Mouse (Mus musculus): ENCODE measurements at regions not wholly inside any gene's neighbourhood (a gene's known extent, or its start where the extent isn't known, plus 50 kb on each side); places are given as distances from the start of the nearest gene placed in this dataset.

DNA sequence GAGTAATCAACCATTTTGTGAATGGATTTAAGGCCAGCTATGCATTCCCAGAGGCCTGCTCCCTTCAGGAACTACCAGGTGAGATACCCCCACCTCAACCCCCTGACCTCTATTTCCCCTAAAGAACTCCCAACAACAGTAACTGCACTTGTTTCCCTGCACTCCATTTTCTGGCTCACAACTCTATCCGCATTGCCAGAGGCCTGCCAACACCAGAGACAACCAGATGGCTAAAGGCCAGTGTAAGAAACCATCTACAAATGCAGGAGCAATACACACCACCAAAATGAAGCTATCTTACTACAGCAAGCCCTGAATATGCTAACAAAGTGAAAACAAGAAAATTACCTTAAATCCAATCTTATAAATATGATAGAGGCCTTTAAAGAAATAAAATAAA is 77.7 kb upstream of the Slc13a1 start:
- WGBS = 96% methylated on average over 1 of the region's 1 CpGs

GRCm38 (mm10) chr6:24238541-24238940 is 70.6 kb upstream of the Slc13a1 start:
- 30% methylated on average over 1 of the region's 1 CpGs for WGBS
- ATAC-seq (replicated peaks; ENCODE audit: insufficient number of reproducible peaks, low FRiP score, low TSS enrichment, low read depth) (no peak), DNase-seq (ENCODE audit: low spot score) (peak; percentile 6)
- Histone ChIP-seq H3K27me3 (ENCODE audit: control insufficient read depth, insufficient read depth, low read length) (no peaks in the 10 kb centered on the region), H3K4me1 (ENCODE audit: control insufficient read depth, insufficient read depth, low read length) (no peaks in the 10 kb centered on the region), H3K36me3 (replicated peaks; ENCODE audit: control insufficient read depth, insufficient read depth, low read depth, low read length) (no peaks in the 10 kb centered on the region), H3K9ac (replicated peaks; ENCODE audit: low read length) (no peak overlapping the region), H3K4me3 (ENCODE audit: low read depth, low read length) (no peak overlapping the region), H3K27ac (replicated peaks; ENCODE audit: low read depth, low read length) (no peak overlapping the region), H3K4me2 (ENCODE audit: low read depth, low read length) (no peak overlapping the region), H3K9me3 (replicated peaks; ENCODE audit: control insufficient read depth, low read length) (no peaks in the 10 kb centered on the region)

More for the DNA sequence above, 77.7 kb upstream of the Slc13a1 start:
- H3K4me3 ChIP-seq (ENCODE audit: low read depth, low read length) = no peak overlapping the region
- H3K36me3 ChIP-seq (replicated peaks; ENCODE audit: control insufficient read depth, insufficient read depth, low read depth, low read length) = no peaks in the 10 kb centered on the region
- DNase-seq (ENCODE audit: low spot score) (no peak), ATAC-seq (replicated peaks; ENCODE audit: insufficient number of reproducible peaks, low FRiP score, low TSS enrichment, low read depth) (no peak)
- H3K27me3 ChIP-seq (ENCODE audit: control insufficient read depth, insufficient read depth, low read length) = no peaks in the 10 kb centered on the region
- no peak overlapping the region for H3K4me2 ChIP-seq (ENCODE audit: low read depth, low read length)
- no peak overlapping the region for H3K27ac ChIP-seq (replicated peaks; ENCODE audit: low read depth, low read length)
- H3K4me1 ChIP-seq (ENCODE audit: control insufficient read depth, insufficient read depth, low read length) = no peaks in the 10 kb centered on the region
- H3K9me3 ChIP-seq (replicated peaks; ENCODE audit: control insufficient read depth, low read length) = no peaks in the 10 kb centered on the region
- no peak overlapping the region for H3K9ac ChIP-seq (replicated peaks; ENCODE audit: low read length)

DNA sequence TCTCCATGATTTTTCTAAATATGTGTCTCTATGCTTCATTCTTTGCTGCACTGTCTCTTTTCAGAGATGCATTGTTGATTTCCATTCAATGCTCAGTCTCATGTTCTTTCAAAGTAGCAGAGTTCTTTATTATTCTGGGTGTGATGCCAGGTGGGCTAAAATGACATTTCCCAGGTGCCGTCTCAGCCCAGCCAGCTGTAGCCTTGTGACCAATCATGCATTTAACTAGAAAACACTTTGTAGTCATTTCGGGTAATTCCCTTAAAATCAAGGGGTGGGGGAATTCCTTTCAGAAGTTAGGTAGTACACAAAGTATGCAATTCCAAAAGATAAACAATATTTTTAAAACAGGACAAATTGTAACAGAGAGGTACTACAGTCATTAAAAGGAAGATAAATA is 70.2 kb upstream of the Slc13a1 start:
- H3K9me3 ChIP-seq (replicated peaks; ENCODE audit: control insufficient read depth, low read length) = no peaks in the 10 kb centered on the region
- ATAC-seq (replicated peaks; ENCODE audit: insufficient number of reproducible peaks, low FRiP score, low TSS enrichment, low read depth) = no peak
- no peak overlapping the region for H3K27ac ChIP-seq (replicated peaks; ENCODE audit: low read depth, low read length)
- H3K4me1 ChIP-seq (ENCODE audit: control insufficient read depth, insufficient read depth, low read length) = no peaks in the 10 kb centered on the region
- no peaks in the 10 kb centered on the region for H3K27me3 ChIP-seq (ENCODE audit: control insufficient read depth, insufficient read depth, low read length)
- no peak overlapping the region for H3K9ac ChIP-seq (replicated peaks; ENCODE audit: low read length)
- 60% methylated on average over 2 of the region's 2 CpGs for WGBS
- no peaks in the 10 kb centered on the region for H3K36me3 ChIP-seq (replicated peaks; ENCODE audit: control insufficient read depth, insufficient read depth, low read depth, low read length)
- no peak overlapping the region for H3K4me3 ChIP-seq (ENCODE audit: low read depth, low read length)
- H3K4me2 ChIP-seq (ENCODE audit: low read depth, low read length) = no peak overlapping the region
- no peak for DNase-seq (ENCODE audit: low spot score)

DNA sequence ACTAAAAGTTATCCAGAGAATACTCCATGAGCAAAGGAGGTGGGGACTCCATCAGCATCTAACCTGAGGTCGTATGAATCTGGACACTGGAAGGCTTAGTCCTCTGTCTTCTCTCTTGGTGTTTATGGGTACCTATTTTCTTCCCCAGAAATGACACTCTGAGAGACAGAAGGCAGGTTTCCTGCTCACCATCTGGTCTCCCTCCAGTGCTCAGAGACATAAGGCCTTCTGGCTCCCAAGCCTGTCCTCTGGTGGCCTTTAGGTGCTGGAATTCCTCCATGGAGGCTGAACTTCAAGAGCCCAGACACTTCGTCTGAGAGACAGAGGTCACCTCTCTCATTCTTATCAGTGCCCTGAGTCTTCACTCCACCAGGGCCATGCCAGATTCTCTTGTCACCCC is 65.7 kb upstream of the Slc13a1 start:
- 81% methylated on average over 2 of the region's 2 CpGs for WGBS
- H3K4me3 ChIP-seq (ENCODE audit: low read depth, low read length) = no peak overlapping the region
- no peak overlapping the region for H3K9ac ChIP-seq (replicated peaks; ENCODE audit: low read length)
- no peaks in the 10 kb centered on the region for H3K36me3 ChIP-seq (replicated peaks; ENCODE audit: control insufficient read depth, insufficient read depth, low read depth, low read length)
- H3K4me2 ChIP-seq (ENCODE audit: low read depth, low read length) = no peak overlapping the region
- no peaks in the 10 kb centered on the region for H3K4me1 ChIP-seq (ENCODE audit: control insufficient read depth, insufficient read depth, low read length)
- no peak for ATAC-seq (replicated peaks; ENCODE audit: insufficient number of reproducible peaks, low FRiP score, low TSS enrichment, low read depth)
- no peaks in the 10 kb centered on the region for H3K27me3 ChIP-seq (ENCODE audit: control insufficient read depth, insufficient read depth, low read length)
- no peaks in the 10 kb centered on the region for H3K9me3 ChIP-seq (replicated peaks; ENCODE audit: control insufficient read depth, low read length)
- no peak overlapping the region for H3K27ac ChIP-seq (replicated peaks; ENCODE audit: low read depth, low read length)
- DNase-seq (ENCODE audit: low spot score) = no peak

GRCm38 (mm10) chr6:24220589-24220988 is 52.7 kb upstream of the Slc13a1 start:
- H3K4me3 ChIP-seq (ENCODE audit: low read depth, low read length) = no peak overlapping the region
- H3K4me2 ChIP-seq (ENCODE audit: low read depth, low read length) = no peak overlapping the region
- no peak overlapping the region for H3K27ac ChIP-seq (replicated peaks; ENCODE audit: low read depth, low read length)
- DNase-seq (ENCODE audit: low spot score) (no peak), ATAC-seq (replicated peaks; ENCODE audit: insufficient number of reproducible peaks, low FRiP score, low TSS enrichment, low read depth) (no peak)
- no peak overlapping the region for H3K9ac ChIP-seq (replicated peaks; ENCODE audit: low read length)
- no peaks in the 10 kb centered on the region for H3K27me3 ChIP-seq (ENCODE audit: control insufficient read depth, insufficient read depth, low read length)
- no peaks in the 10 kb centered on the region for H3K9me3 ChIP-seq (replicated peaks; ENCODE audit: control insufficient read depth, low read length)
- H3K36me3 ChIP-seq (replicated peaks; ENCODE audit: control insufficient read depth, insufficient read depth, low read depth, low read length) = no peaks in the 10 kb centered on the region
- no peaks in the 10 kb centered on the region for H3K4me1 ChIP-seq (ENCODE audit: control insufficient read depth, insufficient read depth, low read length)
- 87% methylated on average over 1 of the region's 1 CpGs for WGBS

DNA sequence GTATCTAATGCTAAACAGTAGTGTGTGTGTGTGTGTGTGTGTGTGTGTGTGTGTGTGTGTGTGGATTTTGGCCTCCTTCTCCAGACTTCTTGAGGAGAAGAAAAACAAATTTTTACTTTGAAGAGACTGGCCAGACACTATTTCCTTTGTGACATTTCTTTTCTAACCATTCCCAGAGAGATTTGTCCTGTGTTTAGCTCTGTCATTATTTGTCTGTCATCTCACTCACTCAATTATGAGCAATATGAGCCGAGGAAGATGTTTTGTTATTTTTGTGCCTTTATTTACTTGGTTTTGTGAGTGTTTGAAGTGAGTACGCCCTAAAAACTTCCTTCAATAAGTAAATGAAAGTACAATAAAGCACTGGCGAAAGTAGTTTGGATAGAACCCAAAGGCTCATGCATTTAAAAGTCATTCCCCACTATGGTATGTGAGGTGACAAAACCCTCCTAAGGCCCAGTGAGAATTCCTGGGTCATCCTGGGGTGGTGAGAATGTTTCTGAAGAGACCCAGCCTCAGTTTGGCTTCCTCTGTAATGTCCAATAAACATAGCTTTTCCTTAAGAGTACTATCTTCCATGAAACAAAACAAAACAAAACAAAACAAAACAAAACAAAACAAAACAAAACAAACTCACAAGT is 52.1 kb upstream of the Slc13a1 start:
- H3K4me1 ChIP-seq (ENCODE audit: control insufficient read depth, insufficient read depth, low read length) = no peaks in the 10 kb centered on the region
- no peak overlapping the region for H3K9ac ChIP-seq (replicated peaks; ENCODE audit: low read length)
- ATAC-seq (replicated peaks; ENCODE audit: insufficient number of reproducible peaks, low FRiP score, low TSS enrichment, low read depth) (no peak), DNase-seq (ENCODE audit: low spot score) (no peak)
- H3K4me3 ChIP-seq (ENCODE audit: low read depth, low read length) = no peak overlapping the region
- H3K9me3 ChIP-seq (replicated peaks; ENCODE audit: control insufficient read depth, low read length) = no peaks in the 10 kb centered on the region
- WGBS = 70% methylated on average over 3 of the region's 3 CpGs
- H3K4me2 ChIP-seq (ENCODE audit: low read depth, low read length) = no peak overlapping the region
- H3K27me3 ChIP-seq (ENCODE audit: control insufficient read depth, insufficient read depth, low read length) = no peaks in the 10 kb centered on the region
- no peak overlapping the region for H3K27ac ChIP-seq (replicated peaks; ENCODE audit: low read depth, low read length)
- no peaks in the 10 kb centered on the region for H3K36me3 ChIP-seq (replicated peaks; ENCODE audit: control insufficient read depth, insufficient read depth, low read depth, low read length)

Measured in embryonic facial prominence, embryonic 11.5 days (tissue).